Mouse (Mus musculus): Measurements from ENCODE around the gene Klf15. TPM values are rescaled to one million over a fixed set of nuclear protein-coding genes. Genes with fewer than 3 reads are reported as not detected.

Klf15 gene
- polyA plus RNA-seq, 1 experiment from 2014 or later = 20.8 TPM

- Histone ChIP-seq H3K4me2 (ENCODE audit: low read length) (no peak overlapping the region), H3K27me3 (ENCODE audit: insufficient read depth, low read length) (no peaks in the 10 kb centered on the region), H3K9me3 (replicated peaks; ENCODE audit: low read length) (no peaks in the 10 kb centered on the region), H3K36me3 (ENCODE audit: insufficient read depth, low read length) (no peaks in the 10 kb centered on the region), H3K4me3 (replicated peaks; ENCODE audit: low read depth, low read length) (no peak overlapping the region), H3K4me1 (replicated peaks; ENCODE audit: insufficient read depth, low read length) (no peaks in the 10 kb centered on the region), H3K9ac (ENCODE audit: low read depth, low read length) (no peak overlapping the region), H3K27ac (no peak overlapping the region)
- ATAC-seq (replicated peaks; ENCODE audit: low FRiP score, low read depth) (peak; percentile 52; the same call in 1 of the 2 replicates), DNase-seq (ENCODE audit: low spot score) (peak; percentile 85)
- WGBS = 26% methylated on average over 7 of the region's 7 CpGs
- TF ChIP-seq CTCF (IDR thresholded peaks at IDR 0.05; ENCODE audit: low read depth) = peak; percentile 86
Measured at GRCm38 (mm10) chr6:90450179-90450578, 12.2 kb upstream of the Klf15 start.

DNA sequence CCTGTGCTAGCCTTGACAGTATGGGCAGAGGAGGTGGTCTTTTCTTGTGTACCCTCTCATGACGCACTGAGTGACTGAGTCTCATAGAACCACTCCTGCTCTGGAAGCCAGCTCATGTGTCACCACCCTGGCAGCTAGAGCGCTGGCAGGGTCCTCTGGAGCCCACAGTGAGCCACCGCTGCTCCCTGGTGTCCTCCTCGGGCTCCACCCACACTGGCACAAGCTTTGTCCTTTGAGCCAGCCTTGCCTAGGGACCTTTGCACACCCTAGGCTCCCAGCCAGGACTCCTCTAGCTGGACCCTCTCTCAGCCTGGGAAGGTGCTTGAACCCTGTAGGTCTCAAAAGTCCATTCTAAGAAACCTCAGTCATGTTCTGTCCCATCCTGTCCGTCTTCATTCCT, 11.7 kb upstream of the Klf15 start:
- peak; percentile 91 for ATAC-seq (replicated peaks; ENCODE audit: low FRiP score, low read depth)
- 65% methylated on average over 5 of the region's 5 CpGs for WGBS
- peak; percentile 22 for DNase-seq (ENCODE audit: low spot score)
- H3K36me3 ChIP-seq (ENCODE audit: insufficient read depth, low read length) = no peaks in the 10 kb centered on the region
- H3K9me3 ChIP-seq (replicated peaks; ENCODE audit: low read length) = no peaks in the 10 kb centered on the region
- no peak overlapping the region for H3K9ac ChIP-seq (ENCODE audit: low read depth, low read length)
- TF ChIP-seq CTCF (IDR thresholded peaks at IDR 0.05; ENCODE audit: low read depth) = no peak
- no peak overlapping the region for H3K4me3 ChIP-seq (replicated peaks; ENCODE audit: low read depth, low read length)
- H3K27ac ChIP-seq = no peak overlapping the region
- H3K4me1 ChIP-seq (replicated peaks; ENCODE audit: insufficient read depth, low read length) = no peaks in the 10 kb centered on the region
- no peaks in the 10 kb centered on the region for H3K27me3 ChIP-seq (ENCODE audit: insufficient read depth, low read length)
- no peak overlapping the region for H3K4me2 ChIP-seq (ENCODE audit: low read length)

GRCm38 (mm10) chr6:90451512-90451911, 10.9 kb upstream of the Klf15 start:
- H3K27ac ChIP-seq = no peak overlapping the region
- H3K36me3 ChIP-seq (ENCODE audit: insufficient read depth, low read length) = no peaks in the 10 kb centered on the region
- H3K9me3 ChIP-seq (replicated peaks; ENCODE audit: low read length) = no peaks in the 10 kb centered on the region
- no peaks in the 10 kb centered on the region for H3K4me1 ChIP-seq (replicated peaks; ENCODE audit: insufficient read depth, low read length)
- no peak overlapping the region for H3K9ac ChIP-seq (ENCODE audit: low read depth, low read length)
- H3K4me2 ChIP-seq (ENCODE audit: low read length) = no peak overlapping the region
- ATAC-seq (replicated peaks; ENCODE audit: low FRiP score, low read depth) (no peak), DNase-seq (ENCODE audit: low spot score) (no peak)
- H3K27me3 ChIP-seq (ENCODE audit: insufficient read depth, low read length) = no peaks in the 10 kb centered on the region
- 72% methylated on average over 5 of the region's 5 CpGs for WGBS
- TF ChIP-seq CTCF (IDR thresholded peaks at IDR 0.05; ENCODE audit: low read depth) = no peak
- H3K4me3 ChIP-seq (replicated peaks; ENCODE audit: low read depth, low read length) = no peak overlapping the region

DNA sequence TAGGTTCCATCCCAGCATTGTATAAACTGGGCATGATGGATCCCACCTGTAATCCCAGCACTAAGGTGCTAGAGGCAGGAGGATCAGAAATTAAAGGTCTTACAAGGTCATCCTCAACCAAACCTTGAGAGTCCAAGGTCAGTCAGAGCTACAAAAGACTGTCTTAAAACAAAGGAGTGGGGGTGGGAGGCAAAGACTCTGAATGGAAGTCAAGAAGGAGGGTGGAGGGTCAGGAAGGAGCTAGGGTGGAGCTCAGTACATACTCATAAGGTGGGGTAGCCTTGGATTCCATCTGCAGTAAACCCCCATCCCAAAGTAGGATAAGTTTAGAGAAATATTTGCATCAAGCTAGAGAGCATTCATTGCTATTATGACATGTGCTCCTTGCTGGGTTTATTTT, 9.8 kb upstream of the Klf15 start:
- TF ChIP-seq CTCF (IDR thresholded peaks at IDR 0.05; ENCODE audit: low read depth) = no peak
- DNase-seq (ENCODE audit: low spot score) (no peak), ATAC-seq (replicated peaks; ENCODE audit: low FRiP score, low read depth) (no peak)
- Histone ChIP-seq H3K27ac (no peak overlapping the region), H3K4me2 (ENCODE audit: low read length) (no peak overlapping the region), H3K36me3 (ENCODE audit: insufficient read depth, low read length) (no peaks in the 10 kb centered on the region), H3K9ac (ENCODE audit: low read depth, low read length) (no peak overlapping the region), H3K4me1 (replicated peaks; ENCODE audit: insufficient read depth, low read length) (no peaks in the 10 kb centered on the region), H3K9me3 (replicated peaks; ENCODE audit: low read length) (no peaks in the 10 kb centered on the region), H3K27me3 (ENCODE audit: insufficient read depth, low read length) (no peaks in the 10 kb centered on the region), H3K4me3 (replicated peaks; ENCODE audit: low read depth, low read length) (no peak overlapping the region)

GRCm38 (mm10) chr6:90453751-90454150, 8.6 kb upstream of the Klf15 start:
- H3K27me3 ChIP-seq (ENCODE audit: insufficient read depth, low read length) = no peaks in the 10 kb centered on the region
- 80% methylated on average over 5 of the region's 5 CpGs for WGBS
- no peak overlapping the region for H3K4me3 ChIP-seq (replicated peaks; ENCODE audit: low read depth, low read length)
- H3K9ac ChIP-seq (ENCODE audit: low read depth, low read length) = no peak overlapping the region
- H3K27ac ChIP-seq = no peak overlapping the region
- no peak for DNase-seq (ENCODE audit: low spot score)
- no peaks in the 10 kb centered on the region for H3K4me1 ChIP-seq (replicated peaks; ENCODE audit: insufficient read depth, low read length)
- ATAC-seq (replicated peaks; ENCODE audit: low FRiP score, low read depth) = no peak
- H3K4me2 ChIP-seq (ENCODE audit: low read length) = no peak overlapping the region
- no peaks in the 10 kb centered on the region for H3K9me3 ChIP-seq (replicated peaks; ENCODE audit: low read length)
- H3K36me3 ChIP-seq (ENCODE audit: insufficient read depth, low read length) = no peaks in the 10 kb centered on the region
- TF ChIP-seq CTCF (IDR thresholded peaks at IDR 0.05; ENCODE audit: low read depth) = no peak

- Histone ChIP-seq H3K4me3 (replicated peaks; ENCODE audit: low read depth, low read length) (no peak overlapping the region), H3K36me3 (ENCODE audit: insufficient read depth, low read length) (no peaks in the 10 kb centered on the region), H3K27me3 (ENCODE audit: insufficient read depth, low read length) (no peaks in the 10 kb centered on the region), H3K9ac (ENCODE audit: low read depth, low read length) (no peak overlapping the region), H3K4me1 (replicated peaks; ENCODE audit: insufficient read depth, low read length) (no peaks in the 10 kb centered on the region), H3K9me3 (replicated peaks; ENCODE audit: low read length) (no peaks in the 10 kb centered on the region), H3K4me2 (ENCODE audit: low read length) (no peak overlapping the region), H3K27ac (no peak overlapping the region)
- DNase-seq (ENCODE audit: low spot score) (no peak), ATAC-seq (replicated peaks; ENCODE audit: low FRiP score, low read depth) (no peak; the same call in 1 of the 2 replicates)
- 70% methylated on average over 2 of the region's 2 CpGs for WGBS
- no peak for TF ChIP-seq CTCF (IDR thresholded peaks at IDR 0.05; ENCODE audit: low read depth)
Measured at GRCm38 (mm10) chr6:90457421-90457820, 5.0 kb upstream of the Klf15 start.

DNA sequence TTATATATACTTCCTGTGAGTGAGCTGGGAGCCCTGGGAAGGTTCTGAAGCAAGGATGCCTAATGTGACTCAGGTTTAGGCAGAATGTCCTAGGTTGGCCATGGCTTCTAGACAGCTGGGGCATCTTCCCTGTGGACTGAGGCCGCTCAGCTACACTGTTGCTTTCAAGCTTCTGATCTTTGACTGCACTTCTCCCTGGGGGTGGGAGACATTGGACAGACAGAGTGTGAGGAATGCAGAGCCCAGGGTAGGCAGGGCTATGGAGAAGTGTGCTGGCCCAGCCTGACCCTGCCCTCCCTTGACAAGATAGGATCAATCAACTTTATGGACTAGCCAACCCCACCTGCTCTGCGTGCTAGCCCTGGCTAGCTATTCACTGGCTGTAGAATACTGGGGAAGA, 1.2 kb upstream of the Klf15 start:
- Histone ChIP-seq H3K4me2 (ENCODE audit: low read length) (no peak overlapping the region), H3K4me3 (replicated peaks; ENCODE audit: low read depth, low read length) (no peak overlapping the region), H3K27ac (no peak overlapping the region), H3K4me1 (replicated peaks; ENCODE audit: insufficient read depth, low read length) (no peaks in the 10 kb centered on the region), H3K36me3 (ENCODE audit: insufficient read depth, low read length) (no peaks in the 10 kb centered on the region), H3K27me3 (ENCODE audit: insufficient read depth, low read length) (no peaks in the 10 kb centered on the region), H3K9me3 (replicated peaks; ENCODE audit: low read length) (no peaks in the 10 kb centered on the region), H3K9ac (ENCODE audit: low read depth, low read length) (no peak overlapping the region)
- ATAC-seq (replicated peaks; ENCODE audit: low FRiP score, low read depth) = no peak
- no peak for TF ChIP-seq CTCF (IDR thresholded peaks at IDR 0.05; ENCODE audit: low read depth)
- 43% methylated on average over 2 of the region's 2 CpGs for WGBS
- no peak for DNase-seq (ENCODE audit: low spot score)

Data from kidney, postnatal 0 days (tissue).